Mouse (Mus musculus): Measurements from ENCODE around the gene Rce1. TPM values are rescaled to one million over a fixed set of nuclear protein-coding genes. Genes with fewer than 3 reads are reported as not detected.

Rce1 gene
- polyA plus RNA-seq, 1 experiment from 2014 or later, result 37.7 TPM

DNA sequence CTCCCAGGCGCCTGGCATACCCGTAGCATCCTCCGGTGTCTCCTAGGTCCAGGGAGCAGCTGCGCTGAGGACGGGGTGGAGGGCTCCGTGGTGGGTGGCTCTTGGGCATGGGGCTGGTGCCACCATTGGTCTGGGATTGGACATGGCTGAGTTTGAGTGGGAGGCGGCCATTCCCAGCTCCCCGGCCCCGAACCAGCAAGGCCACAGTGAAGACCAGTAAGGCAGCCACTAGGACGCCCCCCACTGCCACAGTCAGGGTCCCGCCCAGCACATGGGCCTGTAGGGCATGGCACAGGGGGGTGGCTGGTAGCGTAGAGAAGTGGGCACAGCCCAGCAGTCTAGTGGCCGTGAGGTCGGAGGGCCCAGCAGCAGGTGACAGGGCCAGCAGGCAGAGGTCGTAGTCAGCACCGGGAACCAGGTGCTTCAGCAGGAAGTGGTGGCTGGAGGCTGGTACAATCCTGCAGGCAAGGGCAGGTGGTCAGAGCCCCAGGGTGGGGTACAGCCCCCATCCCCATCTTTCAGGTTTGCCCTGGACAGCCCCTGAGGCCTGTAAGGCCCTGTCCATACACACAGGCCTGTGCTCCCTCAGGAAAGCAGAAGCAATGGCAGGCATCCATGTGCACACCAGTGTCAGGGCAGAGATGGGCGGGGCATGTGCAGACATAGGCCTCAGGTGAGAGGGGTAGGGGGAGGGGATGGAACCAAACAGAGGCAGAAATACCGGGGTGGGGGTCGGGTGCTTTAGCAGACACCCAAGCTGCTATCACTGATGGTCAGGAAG is 13.1 kb downstream of the Rce1 start:
- peaks cover 7% of the 10 kb centered on the region; the same call in 1 of the 2 replicates for H3K27me3 ChIP-seq (replicated peaks)

GRCm38 (mm10) chr19:4610109-4610508 is 15.3 kb downstream of the Rce1 start:
- 53% methylated on average over 4 of the region's 4 CpGs for WGBS
- H3K9ac ChIP-seq, result no peak overlapping the region
- H3K27ac ChIP-seq (replicated peaks), result no peak overlapping the region
- H3K4me1 ChIP-seq, result peaks cover 19% of the 10 kb centered on the region
- no peak for ATAC-seq (ENCODE audit: extremely low read depth, insufficient number of reproducible peaks, low FRiP score, low TSS enrichment)
- no peaks in the 10 kb centered on the region for H3K9me3 ChIP-seq
- no peaks in the 10 kb centered on the region for H3K27me3 ChIP-seq (replicated peaks)
- H3K4me3 ChIP-seq, result no peak overlapping the region
- H3K36me3 ChIP-seq, result peaks cover 31% of the 10 kb centered on the region
- H3K4me2 ChIP-seq, result no peak overlapping the region

More for the DNA sequence above, 13.1 kb downstream of the Rce1 start:
- ATAC-seq (ENCODE audit: extremely low read depth, insufficient number of reproducible peaks, low FRiP score, low TSS enrichment), result no peak
- H3K9me3 ChIP-seq, result no peaks in the 10 kb centered on the region
- H3K4me2 ChIP-seq, result no peak overlapping the region
- peaks cover 26% of the 10 kb centered on the region for H3K4me1 ChIP-seq
- 88% methylated on average over 19 of the region's 19 CpGs for WGBS
- H3K36me3 ChIP-seq, result peaks cover 31% of the 10 kb centered on the region
- no peak overlapping the region for H3K4me3 ChIP-seq
- H3K27ac ChIP-seq (replicated peaks), result no peak overlapping the region
- H3K9ac ChIP-seq, result no peak overlapping the region

GRCm38 (mm10) chr19:4608511-4608910 is 16.9 kb downstream of the Rce1 start:
- Histone ChIP-seq H3K4me1 (peaks cover 14% of the 10 kb centered on the region), H3K4me3 (no peak overlapping the region), H3K4me2 (no peak overlapping the region), H3K27ac (replicated peaks) (no peak overlapping the region), H3K9ac (no peak overlapping the region), H3K9me3 (no peaks in the 10 kb centered on the region), H3K36me3 (peaks cover 25% of the 10 kb centered on the region), H3K27me3 (replicated peaks) (no peaks in the 10 kb centered on the region)
- 73% methylated on average over 4 of the region's 4 CpGs for WGBS
- ATAC-seq (ENCODE audit: extremely low read depth, insufficient number of reproducible peaks, low FRiP score, low TSS enrichment), result no peak

DNA sequence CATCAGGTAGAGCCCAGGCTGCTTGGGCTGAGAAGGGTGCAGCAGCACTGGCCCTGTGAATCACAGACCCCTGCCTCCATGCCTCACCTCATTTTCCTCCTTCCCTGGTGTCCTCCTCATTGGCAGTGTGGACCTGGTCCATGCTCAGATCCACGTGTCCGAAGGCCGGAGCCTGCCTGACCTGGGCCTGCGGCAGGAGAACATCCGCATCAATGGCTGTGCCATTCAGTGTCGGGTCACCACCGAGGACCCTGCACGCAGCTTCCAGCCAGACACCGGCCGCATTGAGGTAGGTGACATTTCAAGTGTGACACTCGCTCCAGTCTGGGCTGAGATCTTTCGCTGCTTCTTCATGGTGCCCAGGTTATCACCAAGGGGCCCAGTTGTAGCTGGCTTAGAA is 18.0 kb downstream of the Rce1 start:
- Histone ChIP-seq H3K4me3 (no peak overlapping the region), H3K27ac (replicated peaks) (no peak overlapping the region), H3K9me3 (no peaks in the 10 kb centered on the region), H3K9ac (no peak overlapping the region), H3K4me1 (peaks cover 7% of the 10 kb centered on the region), H3K27me3 (replicated peaks) (no peaks in the 10 kb centered on the region), H3K4me2 (no peak overlapping the region), H3K36me3 (peaks cover 14% of the 10 kb centered on the region)
- WGBS, result 86% methylated on average over 12 of the region's 12 CpGs
- no peak for ATAC-seq (ENCODE audit: extremely low read depth, insufficient number of reproducible peaks, low FRiP score, low TSS enrichment)

GRCm38 (mm10) chr19:4605654-4606053 is 19.8 kb downstream of the Rce1 start:
- Histone ChIP-seq H3K4me1 (peaks cover 7% of the 10 kb centered on the region), H3K27ac (replicated peaks) (no peak overlapping the region), H3K9ac (no peak overlapping the region), H3K4me3 (no peak overlapping the region), H3K36me3 (no peaks in the 10 kb centered on the region), H3K27me3 (replicated peaks) (no peaks in the 10 kb centered on the region; the same call in 1 of the 2 replicates), H3K9me3 (no peaks in the 10 kb centered on the region), H3K4me2 (no peak overlapping the region)
- 82% methylated on average over 4 of the region's 4 CpGs for WGBS
- no peak for ATAC-seq (ENCODE audit: extremely low read depth, insufficient number of reproducible peaks, low FRiP score, low TSS enrichment)

- peak overlapping the region; percentile 58 for H3K9ac ChIP-seq
- no peak overlapping the region for H3K27ac ChIP-seq (replicated peaks)
- H3K4me1 ChIP-seq, result peaks cover 7% of the 10 kb centered on the region
- no peaks in the 10 kb centered on the region for H3K36me3 ChIP-seq
- no peak for ATAC-seq (ENCODE audit: extremely low read depth, insufficient number of reproducible peaks, low FRiP score, low TSS enrichment)
- no peaks in the 10 kb centered on the region; the same call in 1 of the 2 replicates for H3K27me3 ChIP-seq (replicated peaks)
- peak overlapping the region; percentile 11; the same call in 1 of the 2 replicates for H3K4me3 ChIP-seq
- no peaks in the 10 kb centered on the region for H3K9me3 ChIP-seq
- WGBS, result 35% methylated on average over 24 of the region's 24 CpGs
- H3K4me2 ChIP-seq, result peak overlapping the region; percentile 56
These were observed 21.4 kb downstream of the Rce1 start for GRCm38 (mm10) chr19:4603801-4604723.

GRCm38 (mm10) chr19:4602459-4602858 is 23.0 kb downstream of the Rce1 start:
- Histone ChIP-seq H3K4me1 (peaks cover 7% of the 10 kb centered on the region), H3K27me3 (replicated peaks) (no peaks in the 10 kb centered on the region; the same call in 1 of the 2 replicates), H3K4me3 (no peak overlapping the region), H3K27ac (replicated peaks) (no peak overlapping the region), H3K4me2 (no peak overlapping the region), H3K36me3 (no peaks in the 10 kb centered on the region), H3K9ac (no peak overlapping the region), H3K9me3 (no peaks in the 10 kb centered on the region)
- WGBS, result 84% methylated on average over 20 of the region's 20 CpGs
- no peak for ATAC-seq (ENCODE audit: extremely low read depth, insufficient number of reproducible peaks, low FRiP score, low TSS enrichment)

DNA sequence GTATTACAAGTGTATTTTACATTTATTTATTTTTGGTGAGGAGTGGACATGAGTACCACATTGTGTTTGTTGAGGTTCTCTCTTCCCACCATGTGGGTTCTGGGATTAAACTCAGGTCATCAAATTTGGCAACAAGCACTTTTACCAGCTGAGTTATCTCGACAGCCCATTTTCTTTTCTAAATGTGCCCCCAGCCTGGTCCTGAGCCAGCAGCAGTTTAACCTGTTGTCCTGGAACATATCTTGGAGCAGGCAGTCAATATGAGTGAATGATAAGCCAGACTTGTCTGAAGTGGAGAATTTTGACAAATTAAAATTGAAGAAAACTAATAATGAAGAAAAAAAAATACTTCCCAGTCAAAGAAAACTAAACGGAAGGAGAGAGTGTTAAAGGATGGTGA is 29.4 kb downstream of the Rce1 start:
- H3K36me3 ChIP-seq, result no peaks in the 10 kb centered on the region
- H3K4me1 ChIP-seq, result no peaks in the 10 kb centered on the region
- H3K27ac ChIP-seq (replicated peaks), result no peak overlapping the region
- H3K27me3 ChIP-seq (replicated peaks), result no peaks in the 10 kb centered on the region
- ATAC-seq (ENCODE audit: extremely low read depth, insufficient number of reproducible peaks, low FRiP score, low TSS enrichment), result no peak
- no peaks in the 10 kb centered on the region for H3K9me3 ChIP-seq
- no peak overlapping the region for H3K4me2 ChIP-seq
- no peak overlapping the region for H3K9ac ChIP-seq
- H3K4me3 ChIP-seq, result no peak overlapping the region
- WGBS, result 70% methylated on average over 2 of the region's 2 CpGs

GRCm38 (mm10) chr19:4593792-4594522 is 31.5 kb downstream of the Rce1 start:
- no peaks in the 10 kb centered on the region for H3K36me3 ChIP-seq

GRCm38 (mm10) chr19:4590025-4590424 is 35.4 kb downstream of the Rce1 start:
- WGBS, result 76% methylated on average over 3 of the region's 3 CpGs
- no peak for ATAC-seq (ENCODE audit: extremely low read depth, insufficient number of reproducible peaks, low FRiP score, low TSS enrichment)
- no peak overlapping the region for H3K9ac ChIP-seq
- peaks cover 8% of the 10 kb centered on the region; the same call in 1 of the 2 replicates for H3K4me1 ChIP-seq
- no peak overlapping the region for H3K4me2 ChIP-seq
- H3K27me3 ChIP-seq (replicated peaks), result no peaks in the 10 kb centered on the region
- no peaks in the 10 kb centered on the region for H3K9me3 ChIP-seq
- no peak overlapping the region for H3K27ac ChIP-seq (replicated peaks)
- H3K4me3 ChIP-seq, result no peak overlapping the region
- no peaks in the 10 kb centered on the region for H3K36me3 ChIP-seq

More at GRCm38 (mm10) chr19:4593792-4594522, 31.5 kb downstream of the Rce1 start:
- H3K27ac ChIP-seq (replicated peaks), result no peak overlapping the region
- ATAC-seq (ENCODE audit: extremely low read depth, insufficient number of reproducible peaks, low FRiP score, low TSS enrichment), result no peak
- no peak overlapping the region for H3K9ac ChIP-seq
- no peaks in the 10 kb centered on the region for H3K9me3 ChIP-seq
- 56% methylated on average over 7 of the region's 7 CpGs for WGBS
- H3K27me3 ChIP-seq (replicated peaks), result no peaks in the 10 kb centered on the region
- H3K4me3 ChIP-seq, result no peak overlapping the region
- peaks cover 8% of the 10 kb centered on the region; the same call in 1 of the 2 replicates for H3K4me1 ChIP-seq
- no peak overlapping the region for H3K4me2 ChIP-seq

GRCm38 (mm10) chr19:4589081-4589480 is 36.4 kb downstream of the Rce1 start:
- Histone ChIP-seq H3K27ac (replicated peaks) (no peak overlapping the region), H3K27me3 (replicated peaks) (no peaks in the 10 kb centered on the region), H3K36me3 (no peaks in the 10 kb centered on the region), H3K4me2 (no peak overlapping the region), H3K4me1 (peaks cover 8% of the 10 kb centered on the region; the same call in 1 of the 2 replicates), H3K4me3 (no peak overlapping the region), H3K9ac (no peak overlapping the region), H3K9me3 (no peaks in the 10 kb centered on the region)
- 73% methylated on average over 1 of the region's 1 CpGs for WGBS
- ATAC-seq (ENCODE audit: extremely low read depth, insufficient number of reproducible peaks, low FRiP score, low TSS enrichment), result no peak

Measured in heart, embryonic 13.5 days (tissue).